Mouse (Mus musculus) adrenal gland, postnatal 4 days (tissue): ENCODE results near the gene Chuk. TPM values are rescaled to one million over a fixed set of nuclear protein-coding genes. Genes with fewer than 3 reads are reported as not detected.
"Not testable (repeated sequence)": the region's sequence is repeated elsewhere in the genome, so short reads cannot be mapped to it uniquely, and the experiment has no call there.

Source experiments
- DNase-seq, 2 experiments: peaks; one replicate each; pipeline ENCODE4 v3.0.0; 2021 to 2022; ENCODE audit warnings: low spot score in 2 of 2, mixed read lengths in 2 of 2
- long read RNA-seq, 2 experiments: library from polyadenylated mRNA; stranded (forward); transcript quantifications; one replicate each; pipeline ENCODE4 v2.0.0; 2021
- total RNA-seq, 2 experiments: library from RNA; stranded (reverse); gene quantifications; 2 replicates each; pipeline ENCODE4 v1.2.3; 2021

The Chuk gene
- total RNA-seq: 10 to 100 TPM; 54.5 to 58.7 TPM
- long read RNA-seq, experiment 1, transcript Chuk-201 (21 exons, 3,502 nt): major isoform, 13 of 17 reads
- long read RNA-seq, experiment 1, partial matches to known transcripts: 0 of 17 reads
- long read RNA-seq, experiment 1, other reads (novel, unspliced or antisense): 2 of 17 reads
- long read RNA-seq, experiment 2, transcript Chuk-201 (21 exons, 3,502 nt): major isoform, 27 of 45 reads
- long read RNA-seq, experiment 2, partial matches to known transcripts: 4 of 45 reads
- long read RNA-seq, experiment 2, other reads (novel, unspliced or antisense): 6 of 45 reads

- peak; percentile 88 to 92 for DNase-seq
Observed at GRCm38 (mm10) chr19:44106831-44107660, at the start of gene Chuk. TSS of gene Chuk (minus strand) at chr19:44107480.

- no peak for DNase-seq
Observed at GRCm38 (mm10) chr19:44157005-44157404, 49.7 kb upstream of the Chuk start.

GRCm38 (mm10) chr19:44153781-44154180 lies 46.5 kb upstream of the Chuk start:
- DNase-seq: no peak

- no peak for DNase-seq
Observed at GRCm38 (mm10) chr19:44148991-44149390, 41.7 kb upstream of the Chuk start.

DNA sequence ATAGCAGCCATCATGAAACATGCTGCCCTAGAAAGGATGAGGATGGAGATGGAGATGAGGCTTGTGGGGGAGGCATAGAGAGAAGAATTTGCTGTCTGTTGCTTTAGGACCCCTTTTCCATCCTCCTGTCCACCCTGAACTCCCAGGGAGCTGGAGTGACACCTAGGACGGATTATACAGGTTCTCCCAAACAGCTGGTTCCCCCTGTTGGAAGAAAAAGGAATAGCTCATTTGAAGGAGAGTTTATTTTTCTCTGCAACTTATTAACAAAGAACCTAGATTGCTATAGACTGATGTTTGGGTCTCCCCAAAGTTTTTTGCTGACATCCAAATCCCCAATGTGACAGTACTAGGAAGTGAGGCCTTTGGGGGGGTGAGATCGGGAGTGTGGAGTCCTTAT lies 41.1 kb upstream of the Chuk start:
- DNase-seq: no peak

- no peak for DNase-seq
Observed at GRCm38 (mm10) chr19:44146951-44147350, 39.7 kb upstream of the Chuk start.

- DNase-seq: no peak
Observed at GRCm38 (mm10) chr19:44146568-44146879, 39.2 kb upstream of the Chuk start.

GRCm38 (mm10) chr19:44145702-44146567 lies 38.7 kb upstream of the Chuk start, which contains the start of gene Bloc1s2:
TSS of gene Bloc1s2 (minus strand) at chr19:44146446.
- peak; percentile 72 to 83 for DNase-seq

DNA sequence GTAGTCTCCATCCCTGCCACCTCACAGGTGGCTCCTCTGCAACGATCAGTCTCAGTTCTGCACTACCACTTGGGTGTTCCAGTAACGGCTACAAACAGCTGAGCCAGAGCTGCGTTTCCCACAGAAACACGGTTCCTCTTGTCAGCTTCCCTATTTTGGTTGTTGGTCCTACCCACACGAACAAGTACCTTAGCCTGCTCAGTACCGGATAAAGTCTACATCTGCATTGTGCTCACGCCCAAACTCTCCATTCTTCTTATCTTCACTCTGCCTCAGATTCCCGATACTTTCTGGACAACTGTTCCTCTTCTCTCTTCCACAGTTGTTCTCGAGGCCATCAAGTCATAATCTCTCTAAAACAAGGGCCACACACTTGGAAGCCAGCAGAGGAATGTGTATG lies 37.1 kb upstream of the Chuk start:
- DNase-seq: no peak

DNA sequence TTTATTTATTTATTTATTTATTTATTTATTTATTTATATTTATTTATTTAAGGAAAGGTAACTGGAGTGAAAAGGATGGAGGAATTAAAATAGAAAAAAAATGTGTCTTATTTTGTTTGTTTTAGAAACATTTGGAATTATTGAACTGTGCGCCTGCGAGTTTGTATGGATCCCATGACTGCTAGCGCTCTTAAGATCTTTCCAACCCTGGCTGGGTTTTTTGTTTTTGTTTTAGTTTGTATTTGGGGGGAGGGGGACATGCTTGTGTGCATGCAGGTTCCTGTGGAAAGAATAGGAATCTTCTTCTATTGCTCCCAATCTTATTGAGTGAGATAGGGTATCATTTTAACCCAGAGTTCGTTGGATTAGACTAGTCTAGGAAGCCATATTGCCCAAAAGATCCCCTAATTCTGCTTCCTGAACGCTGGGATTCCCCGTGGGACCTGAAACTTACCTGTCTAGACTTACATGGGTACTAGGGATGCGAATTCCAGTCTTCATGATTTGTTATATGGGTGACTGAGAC lies 28.7 kb upstream of the Chuk start:
- DNase-seq: no peak

- peak; percentile 69 to 70 for DNase-seq
Observed at GRCm38 (mm10) chr19:44135072-44135959, 28.0 kb upstream of the Chuk start, which contains the start of gene Cwf19l1. TSS of gene Cwf19l1 (minus strand) at chr19:44135876.

- no peak for DNase-seq
Observed at GRCm38 (mm10) chr19:44132917-44133316, 25.6 kb upstream of the Chuk start.

DNA sequence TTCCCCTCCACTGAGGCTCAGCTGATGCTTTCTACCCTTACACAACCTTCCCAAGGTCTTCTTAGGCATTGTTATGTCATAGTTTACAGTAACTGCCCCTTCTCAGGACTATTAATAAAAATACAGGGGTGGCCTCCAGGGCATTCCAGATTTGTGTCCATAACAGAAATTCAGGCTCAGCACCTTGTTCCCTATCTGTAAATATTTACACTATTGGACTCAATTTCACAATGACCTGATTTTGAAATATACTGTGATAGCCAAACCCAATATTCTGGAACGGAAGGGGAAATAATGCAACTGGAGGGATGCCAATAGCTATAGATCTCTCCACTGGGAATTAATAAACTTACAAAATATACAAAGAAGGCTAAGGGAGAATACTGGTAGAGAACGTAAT lies 21.3 kb upstream of the Chuk start:
- DNase-seq: no peak

DNA sequence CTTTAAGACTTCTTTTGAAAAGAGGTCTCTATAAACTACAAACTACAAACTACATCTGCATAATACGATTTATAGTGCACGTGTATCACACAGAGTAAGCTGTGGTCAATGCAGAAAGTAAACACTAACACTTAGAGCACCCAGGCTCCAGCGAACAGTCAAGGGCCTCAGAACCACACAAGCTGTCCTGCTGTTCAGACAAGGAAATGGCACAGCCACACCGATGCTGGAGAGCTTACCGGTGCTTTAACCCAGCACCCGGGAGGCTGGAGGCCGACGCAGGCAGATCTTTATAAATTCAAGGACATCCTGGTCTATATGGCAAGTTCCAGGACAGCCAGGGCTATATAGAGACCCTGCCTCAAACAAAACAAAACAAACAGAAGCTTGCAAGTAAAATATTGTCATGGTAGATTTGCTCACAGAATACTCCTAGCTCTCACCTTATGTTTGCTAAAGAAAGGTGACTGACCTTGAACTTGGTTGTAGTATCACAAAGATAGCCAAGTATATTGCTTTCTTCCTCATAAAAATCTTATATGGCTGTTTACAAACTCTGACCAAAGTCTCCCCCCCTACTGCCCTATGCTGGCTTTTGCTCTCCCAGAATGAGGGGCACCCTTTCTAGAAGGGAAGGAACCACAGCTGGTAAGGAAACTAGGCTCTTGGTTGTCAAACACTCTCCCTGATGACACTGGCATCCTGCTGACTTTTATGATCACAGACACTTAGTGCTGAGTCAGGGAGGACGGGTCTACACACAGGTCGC lies 20.6 kb upstream of the Chuk start:
- no peak for DNase-seq

DNA sequence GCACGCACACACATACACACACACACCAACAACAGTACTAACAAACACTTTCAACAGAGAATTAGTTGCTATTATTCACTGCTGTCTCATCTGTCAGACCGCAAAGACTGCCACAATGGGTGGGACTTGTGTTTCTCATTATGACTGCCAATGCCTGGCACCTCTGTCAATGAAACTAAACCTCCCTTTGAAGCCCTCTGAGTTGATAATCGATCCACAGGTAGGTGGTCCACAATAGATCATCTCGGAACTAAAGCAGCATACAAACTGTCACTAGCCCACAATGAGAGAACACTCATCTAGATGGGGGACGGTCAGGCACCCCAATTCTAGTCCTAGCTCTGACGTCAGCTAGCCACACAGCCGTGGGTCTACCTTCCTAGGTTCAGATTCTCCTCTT lies 13.9 kb upstream of the Chuk start:
- no peak for DNase-seq

DNA sequence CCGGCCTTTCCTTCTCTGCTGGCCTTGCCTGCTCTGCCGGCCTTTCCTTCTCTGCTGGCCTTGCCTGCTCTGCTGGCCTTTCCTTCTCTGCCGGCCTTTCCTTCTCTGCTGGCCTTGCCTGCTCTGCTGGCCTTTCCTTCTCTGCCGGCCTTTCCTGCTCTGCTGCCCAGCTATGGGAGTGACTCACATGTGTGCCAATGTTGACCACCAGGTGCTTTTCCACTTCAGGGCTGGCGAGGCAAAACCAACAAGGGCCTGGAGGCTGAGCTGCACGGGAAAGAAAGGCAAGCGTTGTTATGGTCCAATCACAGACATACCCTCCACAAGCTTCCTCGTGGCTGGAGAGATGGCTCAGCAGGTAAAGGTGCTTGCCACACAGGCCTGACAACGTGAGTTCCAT lies 13.4 kb upstream of the Chuk start:
- DNase-seq: not testable (repeated sequence)

DNA sequence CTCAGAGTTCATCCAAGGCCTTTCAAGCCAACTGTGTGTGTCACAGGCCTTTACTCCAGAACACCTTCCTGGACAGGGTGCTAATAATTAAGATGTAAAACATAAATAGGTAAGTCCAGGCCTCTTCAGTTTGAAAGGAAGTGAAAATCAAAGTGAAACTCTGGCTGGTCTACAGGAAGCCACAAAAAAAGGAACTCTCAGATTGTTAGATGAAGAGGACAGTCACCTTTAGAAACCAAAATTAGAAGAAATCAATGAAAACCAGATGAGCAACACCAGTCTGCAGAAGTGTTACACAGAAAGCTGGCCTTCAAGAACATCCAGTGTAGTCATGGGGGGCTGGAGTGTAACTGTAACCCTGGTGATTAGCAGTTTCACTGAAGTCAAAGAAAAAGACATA lies 10.5 kb upstream of the Chuk start:
- DNase-seq: no peak

DNA sequence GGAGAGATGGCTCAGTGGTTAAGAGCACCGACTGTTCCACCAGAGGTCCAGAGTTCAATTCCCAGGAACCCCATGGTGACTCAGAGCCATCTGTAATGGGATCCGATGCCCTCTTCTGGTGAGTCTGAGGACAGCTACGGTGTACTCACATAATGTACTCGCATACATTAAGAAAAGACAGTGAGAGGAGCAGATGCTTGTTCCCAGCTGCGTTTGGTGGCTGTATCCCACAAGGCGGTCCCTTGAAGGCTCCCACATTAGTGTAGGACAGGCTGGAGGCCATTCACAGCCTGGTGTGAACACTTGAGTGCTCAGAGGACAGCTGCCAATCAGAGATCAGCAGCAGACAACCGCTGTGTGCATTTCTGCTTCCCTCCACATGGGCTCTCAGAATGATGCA lies 4.4 kb upstream of the Chuk start:
- no peak for DNase-seq

DNA sequence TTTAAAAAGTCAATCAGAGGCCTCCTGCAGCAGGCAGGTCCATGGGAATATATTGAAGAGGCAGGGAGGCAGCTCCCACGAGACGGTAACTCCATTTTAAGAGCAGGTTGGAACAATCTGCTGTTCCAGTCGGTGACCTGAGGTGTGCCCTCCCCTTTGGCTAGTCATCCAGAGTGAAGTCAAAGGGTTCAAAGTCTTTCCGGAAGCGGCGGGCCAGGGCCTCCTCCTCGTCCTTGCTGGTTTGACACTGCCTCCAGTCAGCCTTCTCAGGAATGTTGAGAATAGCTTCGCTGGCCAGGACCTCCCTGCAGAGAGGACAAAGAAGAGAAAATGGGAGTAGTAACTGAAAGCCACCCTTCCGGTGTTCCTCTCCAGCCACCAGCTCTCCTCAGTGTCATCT lies 3.1 kb upstream of the Chuk start:
- DNase-seq: no peak

- peak in 1 of 2 experiments; percentile 11 for DNase-seq
Observed at GRCm38 (mm10) chr19:44108996-44109395, 1.7 kb upstream of the Chuk start.
